Mouse (Mus musculus) olfactory bulb, adult 2 months (tissue): ENCODE results near the gene Gm12216. TPM values are rescaled to one million over a fixed set of nuclear protein-coding genes. Genes with fewer than 3 reads are reported as not detected.
"Not testable (repeated sequence)": the region's sequence is repeated elsewhere in the genome, so short reads cannot be mapped to it uniquely, and the experiment has no call there.

Source experiments
- H3K27ac ChIP-seq: fragments of 200-500 bp; 2 replicates; pipeline ENCODE4 v1.5.1; 2012; ENCODE audit warnings: low read depth, low read length; ENCODE audit not compliant: insufficient read depth
- H3K4me1 ChIP-seq: fragments of 200-500 bp; 2 replicates; pipeline ENCODE4 v1.6.1; 2012; ENCODE audit warnings: low read length; ENCODE audit not compliant: control insufficient read depth, insufficient read depth
- H3K4me3 ChIP-seq: fragments of 200-500 bp; 2 replicates; pipeline ENCODE4 v1.5.1; 2012; ENCODE audit warnings: mild to moderate bottlenecking, low read depth, low read length, moderate library complexity; ENCODE audit not compliant: insufficient read depth
- CTCF ChIP-seq: fragments of 200-500 bp; IDR thresholded peaks from 2 replicates; pipeline ENCODE4 v1.5.1; 2012; ENCODE audit warnings: low read depth, mild to moderate bottlenecking, low read length, moderate library complexity; ENCODE audit not compliant: insufficient read depth
- POLR2A ChIP-seq: fragments of 200-500 bp; IDR thresholded peaks from 2 replicates; pipeline ENCODE4 v1.6.1; 2012; ENCODE audit warnings: mild to moderate bottlenecking, low read depth, low read length, moderate library complexity; ENCODE audit not compliant: insufficient read depth
- WGBS: fragments of 180-500 bp; shearing (Covaris S2); methylation state at CpG from one replicate; pipeline ENCODE4 v1.1.7; 2018; 5-methylcytosine and 5-hydroxymethylcytosine counted together
- polyA plus RNA-seq: library from polyadenylated mRNA; stranded (reverse); fragments of >200 nt; gene quantifications from 2 replicates; pipeline ENCODE4 v1.2.4, GENCODE M21; 2012; ENCODE audit warnings: low replicate concordance; ENCODE audit not compliant: missing spikeins, insufficient read depth, insufficient read length

Gene Gm12216
- polyA plus RNA-seq, 1 experiment: not detected

DNA sequence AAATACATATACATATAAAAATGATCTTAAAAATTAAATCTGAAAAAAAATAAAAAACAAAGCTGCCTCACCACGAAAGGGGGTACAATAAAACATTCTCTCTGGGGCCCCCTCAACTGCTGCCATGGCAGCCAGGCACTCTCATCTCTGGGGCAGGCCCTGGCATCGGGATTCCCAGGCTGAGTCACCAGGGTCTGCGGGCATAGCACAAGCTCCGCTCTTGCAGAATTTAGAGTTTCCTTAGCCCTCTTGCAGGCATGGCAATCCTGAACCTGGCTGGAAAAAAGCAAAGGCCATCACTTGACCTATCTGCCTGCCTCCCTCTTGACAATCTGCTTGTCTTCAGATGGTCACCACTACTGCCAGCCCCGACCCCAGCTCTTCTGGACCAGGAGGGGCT is 97.8 kb downstream of the Gm12216 start:
- H3K4me1 ChIP-seq: peaks cover 34% of the 10 kb centered on the region
- H3K27ac ChIP-seq: no peak overlapping the region
- WGBS: 45% methylated on average over 5 of the region's 5 CpGs
- no peak overlapping the region for H3K4me3 ChIP-seq
- TF ChIP-seq CTCF (no peak), POLR2A (no peak)

DNA sequence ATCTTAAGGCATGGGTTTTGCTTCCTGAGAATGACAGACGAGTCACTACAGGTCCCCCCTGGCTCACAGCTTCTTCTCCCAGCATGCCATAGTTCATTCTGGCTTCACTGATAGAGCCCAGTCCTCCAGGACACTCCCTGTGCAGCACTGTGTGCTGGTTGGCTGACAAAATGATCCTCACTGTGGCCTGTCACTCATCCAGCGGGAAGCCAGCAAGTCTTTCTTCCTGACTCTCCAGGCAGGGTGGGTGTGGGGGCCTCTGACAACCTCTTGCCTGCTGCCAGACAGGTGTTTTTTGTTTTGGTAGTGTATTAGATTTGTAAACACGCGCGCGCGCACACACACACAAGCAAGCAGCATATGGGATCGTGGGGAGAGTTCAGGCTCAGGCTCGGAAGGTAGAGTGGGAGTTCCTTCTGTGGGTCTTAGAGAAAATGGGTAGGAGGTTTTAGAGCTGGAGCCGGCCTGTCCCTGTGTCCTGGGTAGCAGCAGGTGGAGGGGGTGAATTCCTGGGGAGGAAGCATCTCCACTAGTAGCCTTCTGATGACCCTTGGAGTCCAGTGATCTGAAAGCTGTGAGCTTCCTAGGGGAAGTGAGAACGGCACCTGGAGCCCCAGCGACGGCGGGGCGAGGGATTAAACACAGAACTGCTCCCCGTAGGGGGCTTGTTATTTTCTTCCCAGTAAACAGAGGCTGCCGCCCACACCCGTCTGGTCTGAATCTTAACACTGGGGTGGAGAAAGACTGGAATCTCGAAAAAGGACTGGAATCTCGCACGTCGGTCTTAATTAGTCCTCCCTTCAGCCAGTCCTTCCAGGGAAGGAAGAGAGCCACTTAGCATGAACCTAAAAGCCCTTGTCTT is 99.3 kb downstream of the Gm12216 start:
- no peak overlapping the region for H3K27ac ChIP-seq
- WGBS: 34% methylated on average over 22 of the region's 22 CpGs
- no peak overlapping the region for H3K4me3 ChIP-seq
- H3K4me1 ChIP-seq: peaks cover 34% of the 10 kb centered on the region
- TF ChIP-seq POLR2A (no peak), CTCF (no peak; the same call in 1 of the 2 replicates)

DNA sequence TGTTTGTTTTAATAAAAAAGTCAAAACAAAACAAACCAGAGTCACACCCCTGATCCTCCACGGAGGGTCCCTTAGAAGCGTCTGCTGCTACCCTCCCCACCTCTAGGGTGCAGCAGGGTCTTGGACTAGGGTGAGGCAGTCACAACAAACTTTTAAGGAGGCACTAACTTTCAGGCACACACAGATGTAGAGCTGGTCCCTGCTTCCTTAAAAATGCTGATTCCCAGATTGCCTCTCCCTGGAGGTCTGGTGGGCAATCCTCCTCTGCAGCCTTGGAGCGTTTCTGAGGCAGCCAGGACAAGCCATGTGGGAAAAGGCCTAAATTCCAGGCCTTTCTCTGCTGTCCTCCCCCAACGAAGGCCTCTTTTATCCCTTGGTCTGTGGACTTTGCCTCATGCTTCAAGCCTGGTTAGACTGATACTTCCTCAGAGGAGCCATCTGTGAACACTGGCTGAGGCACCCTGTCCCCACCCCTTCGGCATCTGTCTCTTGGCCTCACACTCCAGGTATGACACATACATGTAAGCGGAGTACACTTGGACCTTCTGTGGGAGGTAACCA is 100.2 kb downstream of the Gm12216 start:
- Histone ChIP-seq H3K4me1 (peaks cover 30% of the 10 kb centered on the region), H3K27ac (no peak overlapping the region), H3K4me3 (no peak overlapping the region)
- no peak for TF ChIP-seq POLR2A
- TF ChIP-seq CTCF: no peak
- 75% methylated on average over 6 of the region's 6 CpGs for WGBS

DNA sequence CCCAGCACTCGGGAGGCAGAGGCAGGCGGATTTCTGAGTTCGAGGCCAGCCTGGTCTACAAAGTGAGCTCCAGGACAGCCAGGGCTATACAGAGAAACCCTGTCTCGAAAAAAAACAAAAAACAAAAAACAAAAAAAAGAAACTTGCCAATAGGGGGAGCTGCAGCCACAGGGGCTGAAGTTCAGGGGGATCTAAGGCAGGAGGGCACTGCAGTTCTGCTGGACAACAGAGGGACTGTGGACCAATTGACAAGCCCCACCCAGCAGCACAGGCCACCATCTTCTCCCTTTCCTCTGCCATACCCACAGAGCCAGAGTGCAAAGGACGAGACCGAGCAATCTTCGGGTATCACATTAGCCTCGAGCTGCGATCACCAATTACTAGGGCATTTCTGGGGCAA is 101.0 kb downstream of the Gm12216 start:
- 92% methylated on average over 9 of the region's 9 CpGs for WGBS
- peaks cover 22% of the 10 kb centered on the region for H3K4me1 ChIP-seq
- H3K4me3 ChIP-seq, H3K27ac ChIP-seq: not testable (repeated sequence)

DNA sequence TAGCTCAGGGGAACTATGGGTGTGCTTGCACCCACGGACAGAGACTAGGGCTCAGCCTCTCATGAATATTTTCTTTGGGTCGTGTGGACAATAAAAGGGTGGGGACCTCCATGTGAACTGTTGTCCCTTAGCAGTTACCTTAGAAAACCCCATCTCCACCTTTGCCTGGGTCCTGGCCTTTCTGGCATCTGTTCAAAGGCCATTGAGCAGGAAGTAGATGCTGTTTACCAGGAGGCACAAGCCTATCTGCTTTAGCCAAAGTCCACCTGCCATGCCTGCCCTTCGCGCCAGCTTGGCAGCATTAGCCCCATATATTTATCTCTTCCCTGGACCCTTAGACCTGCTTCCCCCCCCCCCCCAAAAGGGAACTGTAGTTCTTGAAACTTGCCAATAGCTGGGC is 101.4 kb downstream of the Gm12216 start:
- no peak overlapping the region for H3K4me3 ChIP-seq
- no peak overlapping the region for H3K27ac ChIP-seq
- H3K4me1 ChIP-seq: peaks cover 18% of the 10 kb centered on the region
- no peak for TF ChIP-seq POLR2A
- no peak for TF ChIP-seq CTCF
- 87% methylated on average over 4 of the region's 4 CpGs for WGBS

DNA sequence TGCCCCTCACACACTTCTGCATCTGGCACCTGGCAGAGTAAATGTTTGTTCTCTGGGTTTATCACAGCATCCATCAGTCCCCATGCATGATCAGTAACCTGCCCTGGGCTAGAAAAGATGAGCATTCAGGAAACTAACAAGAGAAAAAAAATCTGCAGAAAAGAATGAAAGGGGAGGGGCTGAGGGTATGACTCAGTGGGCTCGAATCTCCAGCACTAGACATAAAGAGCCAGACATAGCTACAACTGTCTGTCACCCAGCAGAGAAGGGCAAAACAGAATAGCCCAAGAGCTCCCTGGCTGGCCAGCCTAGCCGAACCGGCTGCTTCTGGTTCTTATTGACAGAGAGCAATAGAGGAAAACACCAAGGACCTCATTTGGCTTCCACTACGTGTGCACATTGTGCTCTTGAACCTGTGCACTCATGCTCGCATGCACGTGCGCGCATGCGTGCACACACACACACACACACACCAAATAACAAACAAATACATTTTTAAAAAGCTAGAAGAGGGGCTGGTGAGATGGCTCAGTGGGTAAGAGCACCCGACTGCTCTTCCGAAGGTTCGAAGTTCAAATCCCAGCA is 104.0 kb downstream of the Gm12216 start:
- peaks cover 7% of the 10 kb centered on the region for H3K4me1 ChIP-seq
- H3K4me3 ChIP-seq: no peak overlapping the region
- 84% methylated on average over 12 of the region's 12 CpGs for WGBS
- TF ChIP-seq POLR2A: no peak
- no peak for TF ChIP-seq CTCF
- no peak overlapping the region for H3K27ac ChIP-seq

DNA sequence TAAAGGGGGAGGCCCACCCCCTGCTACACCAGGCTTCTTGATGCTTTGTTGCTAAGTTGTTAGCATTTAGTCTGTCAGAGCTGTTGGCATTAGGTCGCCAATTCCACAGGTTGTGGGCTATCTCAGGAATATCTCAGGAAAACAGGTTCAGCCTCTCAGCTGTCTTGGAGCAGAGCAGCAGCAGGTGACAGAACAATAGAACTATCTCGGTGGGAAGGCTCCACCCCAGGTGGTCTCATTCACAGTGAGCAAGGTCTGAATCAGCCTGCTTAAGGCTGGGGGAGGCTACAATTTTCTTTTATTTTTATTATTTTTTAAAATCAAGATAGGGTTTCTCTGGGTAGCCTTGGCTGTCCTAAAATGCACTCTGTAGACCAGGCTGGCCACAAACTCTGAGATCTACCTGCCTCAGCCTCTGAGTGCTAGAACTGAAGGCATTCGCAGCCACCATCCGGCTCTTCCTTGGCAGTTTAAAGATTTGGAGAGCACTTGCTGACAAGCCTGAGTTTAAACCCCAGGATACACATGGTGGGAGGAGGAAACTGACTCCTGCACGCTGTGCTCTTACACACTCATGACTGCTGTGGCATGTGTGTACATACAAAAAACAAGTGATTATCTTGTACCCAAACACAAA is 109.2 kb downstream of the Gm12216 start:
- 50% methylated on average over 5 of the region's 5 CpGs for WGBS
- H3K4me3 ChIP-seq: no peak overlapping the region
- H3K4me1 ChIP-seq: no peaks in the 10 kb centered on the region
- H3K27ac ChIP-seq: no peak overlapping the region
- no peak for TF ChIP-seq CTCF
- TF ChIP-seq POLR2A: no peak

DNA sequence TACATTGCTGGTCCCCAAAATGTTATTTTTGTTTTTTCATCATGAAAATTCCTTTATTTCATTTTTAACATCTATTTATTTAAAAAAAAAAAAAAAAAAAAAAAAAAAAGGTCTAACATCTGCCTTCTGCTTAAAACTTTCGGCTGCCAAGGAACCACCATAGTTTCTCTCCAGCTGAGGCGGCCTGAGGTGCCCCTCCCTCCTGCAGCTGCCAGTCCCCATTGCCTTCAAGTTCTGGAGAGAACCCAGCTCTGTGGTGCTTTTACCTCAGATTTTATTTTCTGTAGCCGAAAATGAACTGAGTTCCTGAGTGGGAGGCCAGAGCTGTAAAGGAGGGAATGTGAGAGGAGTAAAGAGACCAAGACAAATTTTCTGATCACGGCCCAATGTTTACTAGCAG is 109.8 kb downstream of the Gm12216 start:
- Histone ChIP-seq H3K4me1 (no peaks in the 10 kb centered on the region), H3K4me3 (no peak overlapping the region), H3K27ac (no peak overlapping the region)
- 46% methylated on average over 4 of the region's 4 CpGs for WGBS
- no peak for TF ChIP-seq CTCF
- TF ChIP-seq POLR2A: no peak

DNA sequence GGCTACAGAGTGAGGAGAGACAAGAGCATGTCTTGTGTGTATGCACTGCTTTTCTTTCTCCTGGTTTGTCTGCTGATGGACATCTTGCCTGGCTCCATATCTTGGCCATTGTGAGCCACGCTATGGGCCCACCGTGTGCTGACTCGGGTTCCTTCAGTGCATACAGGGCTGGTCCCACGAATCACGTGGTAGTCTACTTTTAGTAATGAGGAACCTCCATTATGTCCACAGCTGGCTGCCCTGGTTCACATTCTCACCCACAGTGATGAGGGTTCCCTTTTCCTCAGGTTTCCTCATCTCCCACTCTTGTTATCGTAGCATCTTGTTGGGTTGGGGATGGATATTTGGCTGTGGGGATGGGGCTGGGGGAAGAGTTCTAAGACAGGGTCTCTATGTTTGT is 110.4 kb downstream of the Gm12216 start:
- Histone ChIP-seq H3K4me3 (no peak overlapping the region), H3K4me1 (no peaks in the 10 kb centered on the region), H3K27ac (no peak overlapping the region)
- 94% methylated on average over 6 of the region's 6 CpGs for WGBS
- TF ChIP-seq CTCF: no peak
- no peak for TF ChIP-seq POLR2A
